Mouse (Mus musculus) forebrain, embryonic 12.5 days (tissue): ENCODE results near the gene Fut8. TPM values are rescaled to one million over a fixed set of nuclear protein-coding genes. Genes with fewer than 3 reads are reported as not detected.

ENCODE experiments used
- ATAC-seq: fragments of 200-750 bp; cut with Nextera tagmentation; 2 replicates; pipeline ENCODE4 v1.8.0; 2017; ENCODE audit warnings: moderate TSS enrichment; ENCODE audit not compliant: low FRiP score
- H3K27ac ChIP-seq: fragments of 300-500 bp; sonication (generic); 2 replicates; pipeline ENCODE4 v1.5.1; 2016; ENCODE audit warnings: mild to moderate bottlenecking
- H3K27me3 ChIP-seq: fragments of 300-500 bp; sonication (generic); 2 replicates; pipeline ENCODE4 v1.6.1; 2016; ENCODE audit warnings: mild to moderate bottlenecking
- H3K36me3 ChIP-seq: fragments of 300-500 bp; sonication (generic); replicated peaks from 2 replicates; pipeline ENCODE4 v1.6.1; 2016; ENCODE audit warnings: mild to moderate bottlenecking
- H3K4me1 ChIP-seq: fragments of 300-500 bp; sonication (generic); 2 replicates; pipeline ENCODE4 v1.6.1; 2016
- H3K4me2 ChIP-seq: fragments of 300-500 bp; sonication (generic); 2 replicates; pipeline ENCODE4 v1.6.1; 2016; ENCODE audit warnings: mild to moderate bottlenecking, moderate library complexity
- H3K4me3 ChIP-seq: fragments of 300-500 bp; sonication (generic); replicated peaks from 2 replicates; pipeline ENCODE4 v1.5.1; 2016; ENCODE audit warnings: mild to moderate bottlenecking
- H3K9ac ChIP-seq: fragments of 300-500 bp; sonication (generic); 2 replicates; pipeline ENCODE4 v1.6.1; 2016; ENCODE audit warnings: mild to moderate bottlenecking
- H3K9me3 ChIP-seq: fragments of 300-500 bp; sonication (generic); 2 replicates; pipeline ENCODE4 v1.6.1; 2016
- WGBS: fragments of 180-500 bp; shearing (Covaris S2); methylation state at CpG from one replicate; pipeline ENCODE4 v1.1.7; 2016; 5-methylcytosine and 5-hydroxymethylcytosine counted together
- polyA plus RNA-seq: library from polyadenylated mRNA; unstranded; fragments of >200 nt; fragmentation: Nextera tagmentation; extraction: Ambion mirVana; gene quantifications from 2 replicates; pipeline ENCODE4 v1.2.1, GENCODE M21; 2016

Gene Fut8
- 35.8 and 38.7 TPM in 2 replicates for polyA plus RNA-seq

DNA sequence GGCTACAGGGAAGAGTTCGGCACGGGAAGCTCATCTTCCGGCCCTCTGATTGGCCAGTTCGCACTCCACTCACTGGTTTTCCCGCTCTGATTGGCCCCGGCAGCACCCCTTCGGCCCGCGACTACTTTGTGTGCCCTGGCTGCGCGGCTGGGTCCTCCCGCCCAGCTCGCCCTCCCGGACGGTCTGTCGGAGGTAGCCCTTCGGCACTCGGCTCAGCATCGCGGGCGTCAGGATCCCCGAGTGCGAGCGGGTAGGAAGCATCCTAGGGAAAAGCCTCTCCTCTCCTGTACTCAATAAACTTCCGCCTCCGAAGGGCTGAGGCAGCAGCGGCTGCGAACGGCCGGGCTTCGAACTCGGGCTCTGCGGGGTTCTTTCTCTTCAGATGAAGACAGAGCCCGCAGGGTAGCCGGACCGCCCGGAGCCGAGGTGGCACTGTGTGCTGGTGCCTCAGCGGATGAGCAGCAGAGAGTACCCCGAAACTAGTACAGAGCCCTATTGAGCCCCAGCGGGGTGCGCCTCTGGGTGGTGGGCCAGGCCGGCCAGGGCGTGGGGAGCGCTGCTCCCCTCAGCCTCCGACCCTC is at the start of gene Fut8:
TSS of gene Fut8 (plus strand) at position 176 of the 581 bp plus-strand sequence.
- Histone ChIP-seq H3K9ac (peak within 1 kb of the TSS; percentile 88), H3K4me3 (peak within 1 kb of the TSS; percentile 86), H3K27me3 (no peaks in the 10 kb centered on the region), H3K9me3 (no peaks in the 10 kb centered on the region), H3K4me1 (peaks cover 7% of the 10 kb centered on the region), H3K36me3 (no peaks in the 10 kb centered on the region), H3K4me2 (peak within 1 kb of the TSS; percentile 79), H3K27ac (peak within 1 kb of the TSS; percentile 99)
- WGBS: under 1% methylated on average over 46 of the region's 46 CpGs
- ATAC-seq: peak; percentile 85

DNA sequence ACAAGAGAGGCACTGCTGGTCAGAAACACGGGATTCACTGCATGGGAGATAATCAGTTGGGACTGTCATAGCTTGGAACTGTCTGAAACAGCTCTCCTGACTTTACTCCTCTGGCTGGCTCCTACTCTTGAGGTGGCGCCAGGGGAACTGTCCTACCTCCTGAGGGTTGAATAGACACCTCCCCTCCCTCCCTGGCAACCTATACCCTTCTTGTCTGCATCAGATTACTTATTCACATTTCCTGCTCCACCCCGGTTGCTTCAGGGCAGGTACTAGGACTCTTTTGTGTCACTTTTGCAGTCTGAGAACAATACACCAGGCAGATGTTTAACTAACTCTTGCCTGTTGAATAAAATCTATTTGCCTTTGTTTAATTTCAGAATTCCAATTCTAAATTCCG is 48.8 kb upstream of the Fut8 start:
- ATAC-seq: no peak
- 56% methylated on average over 4 of the region's 4 CpGs for WGBS
- H3K27ac ChIP-seq: no peak overlapping the region

DNA sequence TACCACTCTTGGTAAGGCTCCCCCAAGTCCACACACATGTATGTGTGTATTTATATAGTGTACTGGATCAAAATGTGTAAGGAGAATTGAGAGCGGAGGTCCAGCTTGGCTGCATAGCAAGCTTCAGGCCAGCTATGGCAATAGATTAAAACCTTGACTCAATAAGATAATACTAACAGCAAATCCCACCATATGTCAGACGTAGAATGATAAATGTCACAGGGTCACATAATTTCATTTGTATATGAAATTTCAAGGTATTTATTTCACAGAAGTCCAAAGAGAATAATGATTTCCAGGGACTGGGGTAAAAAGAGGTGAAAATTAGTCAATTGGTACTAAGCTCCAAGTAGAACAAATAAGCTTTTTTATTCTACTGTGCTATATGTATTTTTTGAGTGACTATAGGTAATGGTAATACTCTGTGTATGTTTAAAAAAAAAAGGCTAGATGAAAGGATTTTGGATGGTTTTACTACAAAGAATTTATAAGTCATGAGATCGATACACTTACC is 47.9 kb upstream of the Fut8 start:
- Histone ChIP-seq H3K27me3 (no peaks in the 10 kb centered on the region), H3K9ac (no peak overlapping the region), H3K9me3 (no peaks in the 10 kb centered on the region), H3K4me1 (no peaks in the 10 kb centered on the region), H3K4me3 (no peak overlapping the region), H3K36me3 (no peaks in the 10 kb centered on the region), H3K27ac (no peak overlapping the region), H3K4me2 (no peak overlapping the region)
- no peak for ATAC-seq
- WGBS: 91% methylated on average over 3 of the region's 3 CpGs

More for the DNA sequence above, 48.8 kb upstream of the Fut8 start:
- no peaks in the 10 kb centered on the region for H3K9me3 ChIP-seq
- H3K27me3 ChIP-seq: no peaks in the 10 kb centered on the region
- H3K9ac ChIP-seq: no peak overlapping the region
- no peak overlapping the region for H3K4me3 ChIP-seq
- H3K4me1 ChIP-seq: no peaks in the 10 kb centered on the region
- H3K4me2 ChIP-seq: no peak overlapping the region
- no peaks in the 10 kb centered on the region for H3K36me3 ChIP-seq

DNA sequence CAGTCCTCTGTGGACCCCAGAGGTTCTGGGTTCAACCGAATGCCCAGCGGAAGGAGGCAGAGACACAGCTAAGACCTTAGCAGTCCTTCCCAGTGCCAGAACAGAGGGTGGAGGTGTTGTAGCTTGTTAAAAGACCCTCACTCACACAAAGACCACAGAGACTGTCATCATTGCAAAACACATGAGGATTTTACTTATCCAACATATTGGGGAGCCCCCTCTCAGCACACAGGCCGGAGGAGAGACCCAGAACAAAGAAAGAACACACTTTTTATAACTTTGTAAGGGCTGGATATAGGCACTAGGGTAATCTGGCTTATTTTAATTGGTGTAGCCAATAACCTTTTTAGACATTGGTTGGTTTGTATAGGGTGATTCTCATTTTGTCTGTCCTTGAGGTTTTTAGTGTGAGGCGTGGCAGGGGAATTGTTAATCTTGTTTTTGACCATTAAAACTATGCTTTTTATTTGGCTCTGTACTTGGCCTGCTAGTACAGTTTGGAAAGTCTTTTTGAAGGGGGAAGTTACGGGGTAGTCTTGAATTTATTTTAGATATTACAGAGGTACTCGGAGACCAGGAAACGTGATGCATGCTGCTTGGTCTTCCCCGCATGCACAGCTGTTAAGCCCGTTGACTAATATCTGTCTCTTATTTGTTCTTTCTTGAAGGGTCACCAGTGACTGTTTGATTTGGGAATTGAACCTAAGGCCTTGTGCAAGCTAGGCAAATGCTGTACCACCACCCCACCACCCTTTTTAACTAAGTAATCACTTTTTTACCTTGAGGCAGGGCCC is 46.2 kb upstream of the Fut8 start:
- WGBS: 89% methylated on average over 9 of the region's 9 CpGs
- H3K4me3 ChIP-seq: no peak overlapping the region
- H3K36me3 ChIP-seq: no peaks in the 10 kb centered on the region
- no peak overlapping the region for H3K27ac ChIP-seq
- H3K9me3 ChIP-seq: no peaks in the 10 kb centered on the region
- no peaks in the 10 kb centered on the region for H3K27me3 ChIP-seq
- ATAC-seq: no peak
- no peak overlapping the region for H3K4me2 ChIP-seq
- H3K4me1 ChIP-seq: no peaks in the 10 kb centered on the region
- no peak overlapping the region for H3K9ac ChIP-seq

DNA sequence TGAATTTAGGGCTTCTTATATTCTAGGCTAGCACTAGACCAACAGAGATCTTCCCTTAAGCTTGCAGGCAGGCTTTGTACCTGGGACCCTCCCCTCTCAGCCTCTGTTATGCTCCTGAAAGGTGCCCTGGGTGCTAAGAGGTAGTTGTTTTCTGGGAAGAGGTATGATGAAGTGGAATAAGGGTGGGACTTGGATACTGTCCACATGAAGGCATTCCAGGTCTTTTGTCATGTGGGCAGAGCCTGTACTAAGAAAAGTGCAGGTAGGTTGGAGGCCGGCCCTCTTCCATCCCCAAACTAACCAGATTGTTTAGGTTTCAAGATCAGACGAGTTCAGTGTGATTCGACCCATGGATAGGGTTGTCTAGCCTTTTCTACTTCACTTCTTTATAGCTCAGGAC is 45.2 kb upstream of the Fut8 start:
- Histone ChIP-seq H3K27me3 (no peaks in the 10 kb centered on the region), H3K27ac (no peak overlapping the region), H3K4me1 (no peaks in the 10 kb centered on the region), H3K9ac (no peak overlapping the region), H3K9me3 (no peaks in the 10 kb centered on the region), H3K36me3 (no peaks in the 10 kb centered on the region), H3K4me3 (no peak overlapping the region), H3K4me2 (no peak overlapping the region)
- 93% methylated on average over 3 of the region's 3 CpGs for WGBS
- no peak for ATAC-seq

DNA sequence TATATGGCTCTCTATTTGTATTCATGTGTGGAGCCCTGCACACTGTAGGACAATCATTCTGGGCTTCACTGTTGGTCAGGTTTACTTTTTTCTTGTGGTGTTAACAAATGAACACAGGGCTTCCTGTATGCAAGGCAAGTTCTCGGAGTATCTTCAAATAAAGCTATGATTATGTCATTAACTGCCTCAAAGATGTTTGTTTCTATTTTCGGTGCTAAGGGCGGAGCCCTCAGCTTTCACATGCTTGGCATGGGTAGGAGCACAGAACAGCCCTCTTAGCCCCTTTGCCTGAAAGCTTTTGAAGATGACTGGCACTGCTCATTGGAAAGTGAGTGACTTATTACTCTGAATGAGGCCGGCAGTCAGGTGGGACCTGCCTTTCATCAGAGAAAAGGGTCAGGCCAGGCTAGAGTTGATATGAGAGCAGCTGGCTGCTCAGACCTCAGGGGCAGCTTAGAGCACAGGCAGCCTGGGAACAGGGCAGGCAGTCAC is 44.7 kb upstream of the Fut8 start:
- H3K9ac ChIP-seq: no peak overlapping the region
- no peaks in the 10 kb centered on the region for H3K36me3 ChIP-seq
- H3K27ac ChIP-seq: no peak overlapping the region
- H3K4me3 ChIP-seq: no peak overlapping the region
- no peak for ATAC-seq
- H3K4me2 ChIP-seq: no peak overlapping the region
- H3K27me3 ChIP-seq: no peaks in the 10 kb centered on the region
- no peaks in the 10 kb centered on the region for H3K9me3 ChIP-seq
- no peaks in the 10 kb centered on the region for H3K4me1 ChIP-seq
- 81% methylated on average over 4 of the region's 4 CpGs for WGBS

DNA sequence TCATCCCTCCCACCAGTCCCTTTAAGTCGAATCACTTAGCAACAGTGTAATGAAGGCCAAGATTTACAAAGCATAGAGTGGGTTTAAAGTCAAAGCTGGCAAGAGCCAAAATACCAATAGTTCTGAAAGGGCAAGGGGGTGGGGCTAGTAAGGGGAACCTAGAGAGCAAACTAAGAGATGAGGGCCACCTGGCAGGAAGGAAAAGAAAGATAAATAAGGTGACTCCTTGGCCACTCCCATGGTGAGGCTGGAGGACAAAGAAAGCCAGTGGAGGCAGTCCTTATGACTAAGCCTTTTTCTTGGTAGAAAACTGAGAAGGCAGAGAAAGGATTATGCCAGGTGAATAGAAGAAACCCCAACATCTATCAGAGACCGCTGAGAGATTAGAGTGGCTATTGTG is 42.9 kb upstream of the Fut8 start:
- Histone ChIP-seq H3K27me3 (no peaks in the 10 kb centered on the region), H3K4me1 (no peaks in the 10 kb centered on the region), H3K36me3 (no peaks in the 10 kb centered on the region), H3K4me3 (no peak overlapping the region), H3K4me2 (no peak overlapping the region), H3K27ac (no peak overlapping the region), H3K9me3 (no peaks in the 10 kb centered on the region), H3K9ac (no peak overlapping the region)
- 63% methylated on average over 2 of the region's 2 CpGs for WGBS
- no peak for ATAC-seq

DNA sequence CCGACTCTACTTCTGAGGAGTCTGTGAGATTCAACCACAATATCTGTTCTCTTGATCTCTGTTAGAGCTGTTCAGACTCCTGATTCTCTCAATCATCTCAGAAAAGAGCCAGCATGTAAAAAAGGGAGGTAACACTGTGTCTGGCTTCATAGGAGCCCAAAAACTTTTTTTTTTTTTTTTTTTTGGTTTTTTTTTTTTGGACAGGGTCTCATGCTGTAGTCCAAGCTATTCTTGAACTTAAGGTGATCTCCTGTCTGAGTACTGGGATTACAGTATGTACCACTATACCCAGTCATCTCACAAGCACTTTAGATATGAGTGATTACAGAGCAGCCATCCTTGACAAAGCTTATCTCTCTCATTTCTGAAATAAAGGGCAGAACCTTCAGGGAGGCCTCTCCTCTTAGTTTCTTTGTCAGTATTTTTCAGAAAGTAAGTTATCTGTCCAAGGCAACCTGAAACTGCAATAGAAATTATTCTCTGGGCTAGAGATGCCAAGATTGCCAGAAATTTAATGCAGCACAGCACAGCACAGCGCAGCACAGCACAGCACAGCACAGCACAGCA is 41.3 kb upstream of the Fut8 start:
- Histone ChIP-seq H3K4me1 (no peaks in the 10 kb centered on the region), H3K9me3 (no peaks in the 10 kb centered on the region)
- 95% methylated on average over 2 of the region's 2 CpGs for WGBS

DNA sequence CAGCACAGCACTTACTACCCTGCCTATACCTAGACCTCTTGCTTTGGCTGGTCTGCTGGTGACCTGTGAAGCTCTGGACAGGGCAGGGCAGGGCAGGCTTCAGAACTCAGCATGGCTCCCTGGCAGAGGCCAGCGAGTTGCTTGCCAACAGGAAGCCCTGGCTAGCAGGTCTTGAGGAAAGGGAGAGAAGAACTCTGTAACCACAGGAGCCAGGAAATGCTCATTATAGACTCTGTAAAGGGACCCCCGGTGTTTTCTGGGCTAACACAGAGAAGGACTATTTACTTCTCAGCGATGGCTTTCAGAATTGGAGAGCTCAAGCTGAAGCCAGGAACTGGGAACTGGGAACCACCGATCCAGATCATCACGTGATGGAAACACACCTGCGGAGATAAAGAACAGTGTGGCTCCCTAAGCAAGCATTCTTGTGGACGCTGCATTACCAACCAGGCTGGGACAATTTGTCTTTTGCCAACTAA is 40.8 kb upstream of the Fut8 start:
- no peak for ATAC-seq
- no peaks in the 10 kb centered on the region for H3K36me3 ChIP-seq
- no peak overlapping the region for H3K9ac ChIP-seq
- no peaks in the 10 kb centered on the region for H3K27me3 ChIP-seq
- H3K4me2 ChIP-seq: no peak overlapping the region
- no peaks in the 10 kb centered on the region for H3K4me1 ChIP-seq
- no peaks in the 10 kb centered on the region for H3K9me3 ChIP-seq
- WGBS: 82% methylated on average over 7 of the region's 7 CpGs
- no peak overlapping the region for H3K4me3 ChIP-seq
- H3K27ac ChIP-seq: no peak overlapping the region

More for the DNA sequence above, 41.3 kb upstream of the Fut8 start:
- Histone ChIP-seq H3K27me3 (no peaks in the 10 kb centered on the region), H3K36me3 (no peaks in the 10 kb centered on the region), H3K4me2 (no peak overlapping the region), H3K27ac (no peak overlapping the region), H3K9ac (no peak overlapping the region), H3K4me3 (no peak overlapping the region)
- ATAC-seq: no peak

DNA sequence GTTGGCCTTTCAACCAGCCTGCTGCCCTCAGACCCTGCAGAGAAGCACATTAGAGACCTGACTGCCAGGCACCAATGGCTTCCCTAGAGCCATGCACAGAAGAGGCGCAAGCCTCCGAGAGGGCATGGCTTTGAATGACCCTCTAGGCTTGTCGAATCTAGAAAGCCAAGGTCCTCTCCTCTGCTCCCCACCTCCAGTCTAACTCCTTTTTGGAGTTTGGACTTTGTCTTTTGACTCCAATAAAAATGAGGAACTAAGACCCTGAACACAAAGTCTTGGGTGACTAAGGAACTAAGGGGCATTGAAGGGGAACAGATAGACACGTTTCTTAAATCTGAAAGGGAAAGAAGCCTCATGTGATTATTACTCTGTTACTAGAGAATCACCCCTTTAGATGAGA is 39.7 kb upstream of the Fut8 start:
- H3K27me3 ChIP-seq: no peaks in the 10 kb centered on the region
- no peaks in the 10 kb centered on the region for H3K9me3 ChIP-seq
- no peak overlapping the region for H3K27ac ChIP-seq
- no peak for ATAC-seq
- H3K9ac ChIP-seq: no peak overlapping the region
- H3K36me3 ChIP-seq: no peaks in the 10 kb centered on the region
- WGBS: 94% methylated on average over 4 of the region's 4 CpGs
- H3K4me3 ChIP-seq: no peak overlapping the region
- H3K4me1 ChIP-seq: no peaks in the 10 kb centered on the region
- H3K4me2 ChIP-seq: no peak overlapping the region

DNA sequence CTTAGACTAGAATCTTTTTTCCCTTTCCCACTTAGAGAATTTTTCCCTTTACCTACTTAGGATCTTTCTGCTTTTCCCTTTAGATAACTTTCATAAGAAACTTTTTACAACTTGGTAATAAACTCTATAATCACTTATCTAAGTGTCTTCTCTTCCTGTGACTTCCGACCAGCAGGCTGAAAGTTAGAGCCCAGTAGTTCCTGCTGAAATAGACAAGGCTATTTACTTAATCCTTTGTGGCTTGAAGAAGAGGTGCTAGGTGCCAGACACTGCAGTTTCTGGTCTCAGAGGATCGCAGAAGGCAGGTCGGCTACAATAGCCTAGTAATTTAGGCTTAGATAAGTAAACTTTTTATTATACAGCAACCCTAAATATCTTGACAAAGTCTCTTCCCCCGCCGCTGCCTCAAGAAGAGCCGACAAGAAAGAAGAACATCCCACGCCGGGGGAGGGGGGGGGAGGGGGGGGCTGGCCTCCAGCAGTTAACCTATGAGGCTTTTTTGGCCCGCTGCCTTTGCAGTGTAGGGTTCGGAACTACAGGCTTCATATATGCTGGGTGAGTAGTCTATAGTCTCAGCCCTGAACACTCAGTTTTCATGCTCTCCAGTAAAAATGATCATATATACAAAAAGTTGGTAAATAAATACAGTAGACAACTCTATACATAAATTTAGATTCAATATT is 36.3 kb upstream of the Fut8 start:
- Histone ChIP-seq H3K27me3 (no peaks in the 10 kb centered on the region), H3K4me3 (no peak overlapping the region), H3K4me2 (no peak overlapping the region), H3K9me3 (no peaks in the 10 kb centered on the region), H3K36me3 (no peaks in the 10 kb centered on the region), H3K27ac (no peak overlapping the region), H3K9ac (no peak overlapping the region), H3K4me1 (no peaks in the 10 kb centered on the region)
- no peak for ATAC-seq
- WGBS: 82% methylated on average over 10 of the region's 10 CpGs

DNA sequence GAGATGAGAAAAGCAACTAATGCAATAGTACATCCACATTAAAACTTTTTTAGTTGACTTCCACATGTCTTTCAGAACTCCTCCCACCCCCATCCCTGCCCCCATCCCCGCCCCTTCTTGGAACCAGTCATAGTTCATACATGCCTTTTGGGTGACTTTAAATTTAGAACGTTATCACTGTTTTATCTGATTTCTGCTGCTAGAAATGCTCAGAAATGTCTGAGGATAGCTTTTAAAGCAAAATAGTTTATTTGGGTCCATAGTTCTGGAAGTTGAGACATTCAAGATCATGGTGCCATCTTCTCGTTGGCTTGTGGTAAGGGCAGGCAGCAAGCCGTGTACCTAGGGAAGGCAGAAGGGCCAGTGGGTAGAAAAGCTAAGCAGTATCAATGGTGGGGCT is 34.8 kb upstream of the Fut8 start:
- ATAC-seq: no peak
- Histone ChIP-seq H3K9ac (no peak overlapping the region), H3K27ac (no peak overlapping the region), H3K9me3 (no peaks in the 10 kb centered on the region), H3K4me1 (no peaks in the 10 kb centered on the region), H3K4me3 (no peak overlapping the region), H3K27me3 (no peaks in the 10 kb centered on the region), H3K4me2 (no peak overlapping the region), H3K36me3 (no peaks in the 10 kb centered on the region)
- 93% methylated on average over 4 of the region's 4 CpGs for WGBS
